Mouse (Mus musculus): ENCODE data around the gene Arih2. TPM values are rescaled to one million over a fixed set of nuclear protein-coding genes. Genes with fewer than 3 reads are reported as not detected.

Gene Arih2
- polyA plus RNA-seq (2017; shearing (Covaris generic)) = 202 TPM

GRCm38 (mm10) chr9:108648611-108649560, at the start of gene Arih2:
Arih2 (minus strand) TSS chr9:108649386.

GRCm38 (mm10) chr9:108689106-108689505, 39.9 kb upstream of the Arih2 start, which contains the start of gene Prkar2a:
Prkar2a (plus strand) TSS chr9:108689314.

DNA sequence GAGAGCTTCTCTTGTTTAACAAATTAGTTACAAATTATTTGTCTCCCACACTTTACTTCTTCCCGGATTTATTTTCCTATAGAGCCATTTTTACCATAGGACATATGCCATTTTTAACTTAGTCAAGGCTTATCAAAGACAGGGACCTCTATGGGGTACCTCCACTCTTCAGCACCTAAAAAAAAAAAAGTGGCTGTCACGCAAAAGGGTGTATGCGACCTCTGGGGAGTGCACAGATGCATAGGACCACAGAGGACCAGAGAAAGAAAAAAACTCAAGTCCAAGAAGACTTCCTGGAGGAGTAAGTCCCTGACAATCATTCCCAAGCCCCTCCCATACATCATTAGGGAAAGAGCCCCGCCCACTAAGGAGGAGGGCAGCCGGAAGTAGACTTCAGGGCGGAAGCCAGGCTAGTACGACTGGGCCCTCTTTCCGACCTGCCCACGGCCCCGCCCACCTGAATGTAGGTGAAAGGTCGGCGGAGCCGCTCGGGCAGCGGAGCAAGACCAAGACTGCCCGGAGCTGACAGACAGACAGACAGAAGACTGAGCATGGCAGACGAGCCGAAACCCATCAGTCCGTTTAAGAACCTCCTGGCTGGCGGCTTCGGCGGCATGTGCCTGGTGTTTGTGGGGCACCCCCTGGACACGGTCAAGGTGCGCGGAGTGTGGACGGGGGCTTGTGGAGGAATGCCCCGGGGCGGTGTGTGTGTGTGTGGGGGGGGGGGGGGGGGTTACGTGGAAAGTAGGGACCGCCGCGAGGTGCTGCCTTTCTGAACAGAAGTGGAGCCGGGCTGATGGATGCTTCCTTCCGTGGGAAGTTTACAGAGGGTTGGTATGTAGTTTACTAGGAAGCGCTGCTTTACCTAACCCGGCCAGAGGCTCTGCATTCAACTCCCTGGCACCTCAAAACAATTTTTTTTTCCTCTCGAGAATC, 12.8 kb upstream of the Arih2 start, which contains the start of gene Slc25a20:
Slc25a20 (plus strand) TSS at position 412 of the 936 bp plus-strand sequence.

DNA sequence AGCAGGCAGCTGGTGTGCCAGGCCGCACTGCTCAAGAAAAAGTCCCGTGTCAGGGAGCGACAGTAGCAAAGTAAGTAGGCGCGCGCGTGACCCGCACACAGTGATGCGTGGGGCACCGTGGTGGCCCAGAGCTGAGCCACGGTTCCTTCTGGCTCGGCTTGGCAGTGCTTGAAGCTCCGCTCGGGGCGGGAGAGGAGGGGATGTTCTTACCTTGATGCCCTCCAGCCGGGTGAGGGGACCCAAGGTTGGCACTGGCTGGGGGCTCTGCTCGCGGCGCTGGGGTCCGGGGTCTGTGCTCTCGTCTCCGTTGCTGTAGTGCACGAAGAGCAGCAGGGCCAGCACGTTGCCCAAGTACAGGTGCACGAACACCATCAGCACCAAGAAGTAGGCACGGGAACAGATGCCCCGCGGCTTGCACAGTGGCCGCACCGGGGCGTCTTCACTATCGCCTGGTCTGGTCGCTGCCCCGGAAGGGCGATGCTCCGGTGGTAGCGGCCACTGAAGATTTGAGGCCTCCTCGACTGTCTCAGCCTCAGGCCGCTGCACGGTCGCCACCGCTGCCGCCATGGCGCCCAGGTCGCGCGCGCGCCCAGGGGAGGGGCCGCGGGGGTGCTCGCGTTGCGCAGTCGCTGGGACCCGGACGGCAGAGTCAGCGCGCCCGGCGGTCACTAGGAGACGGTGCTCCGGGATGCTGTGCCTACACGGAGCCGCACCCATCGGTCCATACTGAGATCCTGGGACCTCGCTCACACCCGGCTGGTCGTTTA, 52.0 kb downstream of the Arih2 start, which contains the start of gene P4htm:
P4htm (minus strand) TSS at position 670 of the 767 bp plus-strand sequence.

GRCm38 (mm10) chr9:108578545-108579343, 70.4 kb downstream of the Arih2 start, which contains the start of gene Wdr6:
Wdr6 (minus strand) TSS chr9:108578739.

DNA sequence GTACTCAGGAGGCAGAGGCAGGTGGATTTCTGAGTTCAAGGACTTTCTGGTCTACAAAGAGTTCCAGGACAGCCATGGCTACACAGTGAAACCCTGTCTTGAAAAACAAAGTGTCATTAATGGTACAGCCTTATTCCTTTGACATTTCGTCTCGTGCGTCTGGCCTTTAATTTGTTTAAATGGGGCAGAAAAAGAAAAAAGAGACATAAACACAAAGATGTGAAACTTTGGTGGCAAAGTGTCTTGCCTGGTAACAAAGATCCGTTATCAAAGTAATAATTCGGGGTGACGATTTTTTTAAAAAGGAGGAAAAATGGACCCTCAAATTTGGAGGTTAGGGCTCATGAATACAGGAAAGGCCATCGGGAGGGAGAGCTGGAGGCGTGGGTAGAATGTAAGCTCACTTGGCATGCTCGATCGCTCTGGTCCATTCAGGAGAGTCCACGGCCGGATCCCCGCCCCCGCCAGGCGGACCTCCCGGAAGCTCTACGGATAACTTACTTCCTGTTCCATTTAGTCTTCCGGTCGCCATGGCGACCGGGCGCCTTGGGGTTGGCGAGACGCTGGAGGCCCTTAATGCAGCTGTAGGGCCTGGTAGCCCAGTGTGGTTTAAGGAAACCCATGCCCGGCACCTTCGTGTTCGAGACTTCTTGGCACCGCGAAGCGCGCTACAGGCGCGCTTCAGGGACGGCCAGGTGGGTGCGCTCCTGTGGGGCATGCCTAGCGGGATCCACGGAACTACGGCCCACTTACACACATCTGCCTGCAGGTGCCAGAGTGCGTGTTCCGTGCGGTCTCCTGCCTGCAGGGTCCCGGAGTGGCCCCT, 79.6 kb downstream of the Arih2 start, which contains the start of gene Dalrd3:
Dalrd3 (plus strand) TSS at position 506 of the 826 bp plus-strand sequence.

GRCm38 (mm10) chr9:108566815-108567776, 82.1 kb downstream of the Arih2 start, which contains the start of gene Ndufaf3:
Ndufaf3 (minus strand) TSS chr9:108567434.

DNA sequence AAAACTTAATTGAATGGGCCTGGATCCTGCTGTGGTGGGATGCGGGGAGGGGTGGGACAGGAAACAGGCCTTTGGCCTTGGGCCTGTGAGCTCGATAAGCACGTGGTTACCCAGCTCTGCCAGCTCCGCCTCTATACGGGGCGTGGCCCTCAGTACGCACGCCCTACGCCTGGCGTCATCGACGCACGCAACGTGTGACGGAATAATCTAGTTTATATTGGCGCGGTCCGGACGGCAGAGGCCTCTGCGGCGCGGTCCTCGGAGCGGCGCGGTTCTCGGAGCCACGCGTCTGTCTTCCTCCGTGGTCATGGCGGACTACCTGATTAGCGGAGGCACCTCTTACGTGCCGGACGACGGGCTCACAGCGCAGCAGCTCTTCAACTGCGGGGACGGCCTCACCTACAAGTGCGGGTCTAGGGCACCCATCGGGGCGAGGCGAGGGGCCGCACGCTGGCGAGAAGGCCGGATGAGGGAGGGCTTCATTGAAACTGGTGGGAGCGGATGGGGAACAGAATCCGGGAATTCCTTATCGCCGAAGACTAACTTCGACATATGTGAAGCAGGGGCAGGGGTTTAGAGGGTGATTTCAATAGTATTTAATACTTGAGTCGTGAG, 88.9 kb downstream of the Arih2 start, which contains the start of gene Impdh2:
Impdh2 (plus strand) TSS at position 60 of the 615 bp plus-strand sequence.

Other genes starting within 250 kb of the Arih2 start
- gene Ccdc36, start 220.9 kb downstream of the Arih2 start, polyA plus RNA-seq (2017; shearing (Covaris generic)) = 0.43 TPM
- gene BC048562, start 212.9 kb downstream of the Arih2 start, polyA plus RNA-seq (2017; shearing (Covaris generic)) = not detected
- gene Ccdc71, start 188.9 kb downstream of the Arih2 start, polyA plus RNA-seq (2017; shearing (Covaris generic)) = 27.8 TPM
- 9.5 TPM for gene Klhdc8b, start 187.8 kb downstream of the Arih2 start, polyA plus RNA-seq (2017; shearing (Covaris generic))
- 0.46 TPM for gene Lamb2, start 169.7 kb downstream of the Arih2 start, polyA plus RNA-seq (2017; shearing (Covaris generic))
- 150 TPM for gene Usp19, start 158.8 kb downstream of the Arih2 start, polyA plus RNA-seq (2017; shearing (Covaris generic))
- gene Qars, start 141.7 kb downstream of the Arih2 start, polyA plus RNA-seq (2017; shearing (Covaris generic)) = 68.2 TPM
- gene Qrich1, start 132.6 kb downstream of the Arih2 start, polyA plus RNA-seq (2017; shearing (Covaris generic)) = 165 TPM
- 115 TPM for gene Impdh2, start 89.1 kb downstream of the Arih2 start, polyA plus RNA-seq (2017; shearing (Covaris generic))
- gene Ndufaf3, start 82.0 kb downstream of the Arih2 start, polyA plus RNA-seq (2017; shearing (Covaris generic)) = 27.1 TPM
- 62.4 TPM for gene Dalrd3, start 79.5 kb downstream of the Arih2 start, polyA plus RNA-seq (2017; shearing (Covaris generic))
- gene Wdr6, start 70.6 kb downstream of the Arih2 start, polyA plus RNA-seq (2017; shearing (Covaris generic)) = 25.4 TPM
- 8.5 TPM for gene P4htm, start 51.7 kb downstream of the Arih2 start, polyA plus RNA-seq (2017; shearing (Covaris generic))
- 19.9 TPM for gene Slc25a20, start 12.7 kb upstream of the Arih2 start, polyA plus RNA-seq (2017; shearing (Covaris generic))
- gene Prkar2a, start 39.9 kb upstream of the Arih2 start, polyA plus RNA-seq (2017; shearing (Covaris generic)) = 33.7 TPM
- 33.8 TPM for gene Ip6k2, start 134.4 kb upstream of the Arih2 start, polyA plus RNA-seq (2017; shearing (Covaris generic))
- 11.2 TPM for gene Nckipsd, start 159.0 kb upstream of the Arih2 start, polyA plus RNA-seq (2017; shearing (Covaris generic))
- 0.06 TPM for gene Celsr3, start 176.9 kb upstream of the Arih2 start, polyA plus RNA-seq (2017; shearing (Covaris generic))
- 10.1 TPM for gene Slc26a6, start 203.9 kb upstream of the Arih2 start, polyA plus RNA-seq (2017; shearing (Covaris generic))

Data from effector memory CD4-positive, alpha-beta T cell, adult 7 months (primary cell).